Mouse (Mus musculus) ES-Bruce4 (cell line): ENCODE data around the gene Pheta1.

Source experiments
- CTCF ChIP-seq: IDR thresholded peaks from one replicate; pipeline ENCODE4 v1.8.1; 2011; ENCODE audit warnings: low read depth, low read length
- EP300 ChIP-seq: IDR thresholded peaks from 2 replicates; pipeline ENCODE4 v1.6.1; 2011; ENCODE audit warnings: low read depth, low read length; ENCODE audit not compliant: insufficient read depth
- POLR2A ChIP-seq: IDR thresholded peaks from one replicate; pipeline ENCODE4 v1.8.1; 2011; ENCODE audit warnings: low read length; ENCODE audit not compliant: insufficient read depth

- TF ChIP-seq POLR2A (no peak), CTCF (peak; percentile 31), EP300 (no peak)
Measured at GRCm38 (mm10) chr5:121815067-121815466, 33.7 kb upstream of the Pheta1 start.
